Mouse (Mus musculus) limb, embryonic 10.5 days (tissue): Measurements from ENCODE around the gene Tigd4. TPM values are rescaled to one million over a fixed set of nuclear protein-coding genes. Genes with fewer than 3 reads are reported as not detected.

ENCODE experiments used
- DNase-seq: peaks from one replicate; pipeline ENCODE4 v3.0.0-alpha.2; 2017; ENCODE audit warnings: low spot score
- H3K27ac ChIP-seq: fragments of 300-500 bp; sonication (generic); 2 replicates; pipeline ENCODE4 v1.5.1; 2016; ENCODE audit warnings: mild to moderate bottlenecking
- H3K27me3 ChIP-seq: fragments of 300-500 bp; sonication (generic); 2 replicates; pipeline ENCODE4 v1.6.1; 2016; ENCODE audit warnings: low read depth, mild to moderate bottlenecking; ENCODE audit not compliant: poor library complexity, severe bottlenecking
- H3K36me3 ChIP-seq: fragments of 300-500 bp; sonication (generic); 2 replicates; pipeline ENCODE4 v1.6.1; 2016; ENCODE audit warnings: mild to moderate bottlenecking, moderate library complexity
- H3K4me1 ChIP-seq: fragments of 300-500 bp; sonication (generic); 2 replicates; pipeline ENCODE4 v1.6.1; 2016
- H3K4me3 ChIP-seq: fragments of 300-500 bp; sonication (generic); 2 replicates; pipeline ENCODE4 v1.5.1; 2016; ENCODE audit warnings: mild to moderate bottlenecking, moderate library complexity
- H3K9me3 ChIP-seq: fragments of 300-500 bp; sonication (generic); replicated peaks from 2 replicates; pipeline ENCODE4 v1.6.1; 2016; ENCODE audit warnings: mild to moderate bottlenecking
- WGBS: fragments of 180-500 bp; shearing (Covaris S2); methylation state at CpG from one replicate; pipeline ENCODE4 v1.1.7; 2016; 5-methylcytosine and 5-hydroxymethylcytosine counted together
- polyA plus RNA-seq: library from polyadenylated mRNA; unstranded; fragments of >200 nt; fragmentation: Nextera tagmentation; extraction: Ambion mirVana; gene quantifications from 2 replicates; pipeline ENCODE4 v1.2.1, GENCODE M21; 2016

Gene Tigd4
- polyA plus RNA-seq, 1 experiment from 2014 or later, result not detected

DNA sequence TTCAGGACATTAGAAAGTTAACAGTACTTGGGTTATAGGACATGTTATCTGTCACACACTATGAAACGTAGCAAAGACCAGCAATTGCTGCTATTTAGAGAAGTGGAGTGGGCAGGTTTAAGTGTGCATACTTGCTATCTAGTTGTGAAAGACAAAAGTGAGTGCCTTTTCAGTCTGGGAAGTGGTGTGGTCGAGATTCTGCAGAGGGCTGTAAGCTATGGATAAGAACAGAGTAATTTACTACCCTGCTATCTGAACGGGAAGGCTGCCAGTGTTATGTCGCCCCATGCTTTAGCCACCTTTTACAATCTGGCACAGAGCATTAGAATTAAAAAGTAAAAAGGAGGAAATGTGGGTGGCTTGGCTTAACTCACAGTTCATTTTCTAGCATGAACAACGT is 6.6 kb upstream of the Tigd4 start:
- 54% methylated on average over 5 of the region's 5 CpGs for WGBS
- peaks cover 16% of the 10 kb centered on the region for H3K4me1 ChIP-seq

DNA sequence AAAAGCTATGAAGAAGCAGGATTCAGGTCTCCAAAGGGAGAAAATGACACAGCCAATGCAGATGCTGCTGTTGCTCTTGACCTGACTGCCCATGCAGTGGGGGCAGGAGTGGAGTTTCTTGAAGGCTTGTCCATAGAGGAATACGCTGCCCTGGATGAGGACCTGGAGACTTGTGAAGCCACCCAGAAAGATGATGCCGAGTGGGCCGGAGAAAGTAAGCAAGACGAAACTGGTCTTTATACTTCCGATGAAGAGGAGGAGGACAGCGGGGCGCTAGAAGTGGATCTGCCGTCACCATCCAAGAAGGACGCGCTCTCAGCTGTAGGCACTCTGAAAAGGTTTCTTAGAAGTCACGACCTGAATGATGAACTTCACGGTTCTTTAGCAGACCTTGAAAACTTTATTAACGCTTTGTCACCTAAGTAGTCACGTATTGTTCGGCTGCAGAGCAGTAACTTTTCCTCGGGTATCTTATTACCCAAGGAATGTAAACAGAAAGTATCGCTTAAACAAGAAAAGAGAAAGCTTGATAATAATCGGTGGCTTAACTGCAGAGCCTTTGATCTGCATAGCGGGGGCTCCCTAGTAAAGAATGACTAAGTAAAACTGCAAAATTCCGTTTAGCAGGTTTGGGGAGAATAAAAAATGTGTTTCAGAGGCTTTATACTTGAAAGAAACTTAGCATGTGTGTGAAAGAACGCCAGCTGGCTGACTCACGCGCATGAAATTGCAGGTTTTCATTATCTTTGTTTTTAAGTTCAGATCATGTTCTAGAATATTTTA is 1.7 kb downstream of the Tigd4 start:
- Histone ChIP-seq H3K27me3 (peaks cover 19% of the 10 kb centered on the region), H3K4me1 (peaks cover 13% of the 10 kb centered on the region; the same call in 1 of the 2 replicates), H3K4me3 (peak overlapping the region; percentile 40), H3K36me3 (no peaks in the 10 kb centered on the region), H3K9me3 (no peaks in the 10 kb centered on the region), H3K27ac (no peak overlapping the region)
- WGBS, result 12% methylated on average over 23 of the region's 23 CpGs
- peak; percentile 33 for DNase-seq

More for the DNA sequence above, 6.6 kb upstream of the Tigd4 start:
- H3K4me3 ChIP-seq, result no peak overlapping the region
- no peak overlapping the region for H3K27ac ChIP-seq
- H3K36me3 ChIP-seq, result no peaks in the 10 kb centered on the region
- H3K27me3 ChIP-seq, result no peaks in the 10 kb centered on the region
- no peak for DNase-seq
- no peaks in the 10 kb centered on the region for H3K9me3 ChIP-seq

DNA sequence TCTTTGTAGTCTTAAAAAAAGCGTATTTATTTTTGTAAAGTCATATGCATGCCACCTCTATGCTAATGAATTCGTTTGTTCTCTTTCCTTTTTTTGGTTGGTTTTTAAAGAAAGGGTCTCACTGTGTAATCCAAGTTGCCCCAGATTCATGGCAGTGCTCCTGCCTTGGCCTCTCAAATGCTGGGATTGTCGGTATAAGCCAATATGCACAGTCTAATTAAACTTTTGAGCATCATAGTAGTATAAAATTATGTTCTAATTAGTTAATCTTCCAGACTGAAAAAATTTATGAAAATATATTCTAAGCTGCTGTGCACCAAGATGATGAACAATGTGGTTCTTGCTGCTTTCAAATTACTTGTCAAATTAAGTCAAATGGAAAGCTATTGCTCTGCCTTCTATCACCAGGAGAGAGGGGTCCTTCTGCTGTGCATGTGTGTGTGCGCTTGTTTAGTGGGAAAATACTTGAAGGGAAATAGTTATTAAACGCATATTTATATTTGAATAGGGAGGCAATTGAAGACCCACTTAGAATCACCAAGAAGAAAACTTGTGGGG is 2.4 kb downstream of the Tigd4 start:
- 49% methylated on average over 5 of the region's 5 CpGs for WGBS
- Histone ChIP-seq H3K9me3 (no peaks in the 10 kb centered on the region), H3K4me3 (peak overlapping the region; percentile 40), H3K27ac (no peak overlapping the region), H3K27me3 (peaks cover 19% of the 10 kb centered on the region), H3K4me1 (peaks cover 13% of the 10 kb centered on the region; the same call in 1 of the 2 replicates), H3K36me3 (no peaks in the 10 kb centered on the region)
- no peak for DNase-seq

DNA sequence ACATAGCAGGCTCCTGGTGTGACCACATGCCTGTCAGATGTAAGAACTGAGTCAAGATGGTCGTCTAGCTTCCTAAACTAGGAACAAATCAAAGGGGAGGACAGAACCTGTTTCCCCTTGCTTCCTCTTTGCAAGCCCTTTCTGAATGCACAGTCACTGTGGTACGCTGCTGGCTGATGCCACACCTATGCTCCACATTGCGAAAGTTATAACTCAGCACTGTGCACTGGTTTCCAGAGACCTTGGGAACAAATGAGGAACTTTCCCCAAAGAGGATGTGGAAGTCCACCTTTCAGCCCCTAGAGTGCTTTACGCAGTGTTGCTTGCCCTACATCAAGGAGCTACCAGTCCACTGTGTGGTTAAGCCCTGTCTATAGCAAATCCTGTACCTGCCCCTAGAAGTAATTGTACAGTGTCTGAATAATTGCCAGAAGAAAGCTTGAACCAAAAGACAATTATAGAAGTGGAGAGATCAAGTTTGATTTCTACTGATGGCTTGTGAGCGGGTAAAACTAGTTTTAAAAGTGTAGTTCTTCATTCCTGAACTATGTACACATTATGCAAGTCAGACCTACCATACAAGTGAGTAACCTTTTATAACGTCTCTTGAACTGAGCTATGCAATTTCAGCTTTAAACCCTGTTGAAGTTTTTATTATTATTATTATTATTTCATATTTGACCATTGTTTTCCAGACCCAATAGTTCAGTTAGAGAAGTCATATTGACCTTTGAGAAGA is 4.8 kb downstream of the Tigd4 start:
- Histone ChIP-seq H3K27ac (no peak overlapping the region), H3K27me3 (peaks cover 19% of the 10 kb centered on the region), H3K4me1 (peaks cover 13% of the 10 kb centered on the region; the same call in 1 of the 2 replicates), H3K9me3 (no peaks in the 10 kb centered on the region), H3K4me3 (no peak overlapping the region), H3K36me3 (no peaks in the 10 kb centered on the region)
- no peak for DNase-seq
- 85% methylated on average over 6 of the region's 6 CpGs for WGBS

DNA sequence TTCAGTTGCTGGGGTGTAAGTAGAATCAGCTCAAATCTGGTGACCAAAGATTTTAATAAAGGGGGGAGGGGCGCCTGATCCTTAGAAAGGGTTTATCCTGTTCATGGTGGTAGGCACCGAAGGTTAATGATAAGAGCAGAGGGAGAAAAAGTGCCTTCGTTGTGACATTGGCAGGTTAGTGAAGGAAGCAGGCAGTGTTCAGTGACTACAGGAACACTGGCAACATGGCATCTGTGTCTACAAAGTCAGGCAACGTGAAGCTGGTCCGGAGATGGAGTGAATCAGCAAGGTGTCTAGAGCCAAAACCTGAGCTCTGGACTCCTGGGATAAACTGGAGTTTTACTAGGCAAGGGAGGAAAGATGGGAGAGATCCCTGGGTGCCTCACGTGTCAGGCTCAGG is 5.4 kb downstream of the Tigd4 start:
- H3K36me3 ChIP-seq, result no peaks in the 10 kb centered on the region
- peaks cover 15% of the 10 kb centered on the region; the same call in 1 of the 2 replicates for H3K4me1 ChIP-seq
- H3K27me3 ChIP-seq, result peaks cover 19% of the 10 kb centered on the region
- H3K9me3 ChIP-seq, result no peaks in the 10 kb centered on the region
- no peak overlapping the region for H3K4me3 ChIP-seq
- H3K27ac ChIP-seq, result no peak overlapping the region
- WGBS, result 82% methylated on average over 6 of the region's 6 CpGs
- no peak for DNase-seq

DNA sequence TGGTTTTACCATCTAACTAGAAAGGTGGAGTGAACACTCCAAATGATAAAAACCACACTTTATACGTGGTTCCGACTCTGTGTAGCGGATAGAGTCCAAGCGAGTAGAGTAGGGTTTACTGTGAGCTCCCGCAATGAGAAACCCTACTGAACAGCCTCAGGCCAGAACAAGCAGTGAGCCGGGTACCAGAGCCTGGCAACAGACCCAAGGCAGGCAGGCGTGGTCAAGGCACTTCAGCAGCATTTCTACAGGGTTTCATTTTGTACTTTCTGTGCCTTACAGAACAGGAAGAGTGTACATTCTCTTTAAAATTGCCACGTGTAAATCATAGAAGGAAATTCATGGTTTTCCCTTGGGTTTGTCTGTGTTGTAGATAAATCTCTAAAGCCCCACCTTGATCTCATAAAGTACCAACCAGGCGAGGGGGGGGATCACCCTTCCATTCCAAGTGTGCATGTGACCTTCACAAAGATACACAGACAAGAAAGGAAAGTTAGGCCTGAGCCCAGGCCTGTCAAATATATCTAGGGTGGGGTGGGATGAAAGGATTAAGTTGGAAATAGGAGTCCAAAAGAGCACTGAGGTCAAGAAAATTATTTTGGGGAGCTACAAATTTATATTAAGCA is 8.6 kb downstream of the Tigd4 start:
- Histone ChIP-seq H3K27ac (no peak overlapping the region), H3K27me3 (0 out of 2 replicates have a peak, but pooled peaks cover 4% of the 10 kb centered on the region), H3K4me3 (no peak overlapping the region), H3K9me3 (no peaks in the 10 kb centered on the region), H3K4me1 (peaks cover 3% of the 10 kb centered on the region; the same call in 1 of the 2 replicates), H3K36me3 (no peaks in the 10 kb centered on the region)
- WGBS, result 85% methylated on average over 9 of the region's 9 CpGs
- no peak for DNase-seq

DNA sequence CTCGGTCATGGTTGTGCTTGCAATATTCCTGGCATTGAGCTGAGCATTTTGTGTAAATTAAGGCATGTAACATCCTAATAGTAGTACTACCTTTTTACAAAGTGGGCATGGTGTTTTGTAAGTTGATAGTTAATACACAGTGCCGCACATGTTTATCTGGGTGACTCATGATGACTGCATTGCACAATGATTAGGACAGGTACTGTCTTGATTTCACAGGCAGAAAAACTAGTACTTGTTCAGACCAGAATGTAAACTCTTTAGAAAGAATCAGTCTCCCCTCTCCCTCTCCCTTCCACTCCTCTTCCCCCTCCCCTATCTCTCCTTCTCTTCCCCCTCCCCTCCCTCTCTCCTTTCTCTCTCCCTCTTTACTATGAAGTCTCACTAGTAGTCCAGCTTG is 9.4 kb downstream of the Tigd4 start:
- Histone ChIP-seq H3K4me3 (no peak overlapping the region), H3K9me3 (no peaks in the 10 kb centered on the region), H3K4me1 (peaks cover 3% of the 10 kb centered on the region; the same call in 1 of the 2 replicates), H3K27ac (no peak overlapping the region), H3K27me3 (no peaks in the 10 kb centered on the region), H3K36me3 (no peaks in the 10 kb centered on the region)
- DNase-seq, result no peak
- WGBS, result 94% methylated on average over 2 of the region's 2 CpGs

- WGBS, result 73% methylated on average over 9 of the region's 9 CpGs
- H3K9me3 ChIP-seq, result no peaks in the 10 kb centered on the region
- DNase-seq, result no peak
- H3K4me1 ChIP-seq, result peaks cover 3% of the 10 kb centered on the region; the same call in 1 of the 2 replicates
- no peaks in the 10 kb centered on the region for H3K36me3 ChIP-seq
- no peaks in the 10 kb centered on the region for H3K27me3 ChIP-seq
- no peak overlapping the region for H3K27ac ChIP-seq
- H3K4me3 ChIP-seq, result no peak overlapping the region
Measured at GRCm38 (mm10) chr3:84603212-84603611, 9.8 kb downstream of the Tigd4 start.

DNA sequence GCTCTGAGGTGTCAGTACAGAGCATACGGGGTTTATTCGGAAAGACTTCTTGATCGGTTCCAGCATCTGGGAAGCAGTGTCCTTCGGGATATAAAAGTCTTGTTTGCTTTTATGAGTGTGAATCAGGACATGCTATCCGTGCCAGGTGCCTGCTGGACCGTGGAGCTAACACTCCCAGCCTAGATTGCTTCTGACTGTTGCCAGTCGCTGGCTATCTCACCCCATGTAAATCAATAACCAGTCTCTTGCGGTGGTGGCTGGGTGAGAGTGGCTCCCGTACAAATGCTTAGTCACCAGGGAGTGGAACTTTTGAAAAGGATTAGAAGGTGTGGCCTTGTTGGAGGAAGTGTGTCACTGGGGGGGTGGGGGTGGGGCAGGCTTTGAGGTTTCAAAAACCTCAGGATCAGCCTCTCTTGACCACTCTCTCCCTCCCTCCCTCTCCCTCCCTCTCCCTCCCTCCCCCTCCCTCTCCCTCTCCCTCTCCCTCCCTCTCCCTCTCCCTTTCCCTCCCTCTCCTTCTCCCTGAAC is 16.9 kb downstream of the Tigd4 start:
- 84% methylated on average over 9 of the region's 9 CpGs for WGBS
- H3K27ac ChIP-seq, result no peak overlapping the region
- no peak for DNase-seq
- H3K36me3 ChIP-seq, result no peaks in the 10 kb centered on the region
- H3K4me1 ChIP-seq, result no peaks in the 10 kb centered on the region
- no peaks in the 10 kb centered on the region for H3K9me3 ChIP-seq
- H3K27me3 ChIP-seq, result no peaks in the 10 kb centered on the region
- no peak overlapping the region for H3K4me3 ChIP-seq

DNA sequence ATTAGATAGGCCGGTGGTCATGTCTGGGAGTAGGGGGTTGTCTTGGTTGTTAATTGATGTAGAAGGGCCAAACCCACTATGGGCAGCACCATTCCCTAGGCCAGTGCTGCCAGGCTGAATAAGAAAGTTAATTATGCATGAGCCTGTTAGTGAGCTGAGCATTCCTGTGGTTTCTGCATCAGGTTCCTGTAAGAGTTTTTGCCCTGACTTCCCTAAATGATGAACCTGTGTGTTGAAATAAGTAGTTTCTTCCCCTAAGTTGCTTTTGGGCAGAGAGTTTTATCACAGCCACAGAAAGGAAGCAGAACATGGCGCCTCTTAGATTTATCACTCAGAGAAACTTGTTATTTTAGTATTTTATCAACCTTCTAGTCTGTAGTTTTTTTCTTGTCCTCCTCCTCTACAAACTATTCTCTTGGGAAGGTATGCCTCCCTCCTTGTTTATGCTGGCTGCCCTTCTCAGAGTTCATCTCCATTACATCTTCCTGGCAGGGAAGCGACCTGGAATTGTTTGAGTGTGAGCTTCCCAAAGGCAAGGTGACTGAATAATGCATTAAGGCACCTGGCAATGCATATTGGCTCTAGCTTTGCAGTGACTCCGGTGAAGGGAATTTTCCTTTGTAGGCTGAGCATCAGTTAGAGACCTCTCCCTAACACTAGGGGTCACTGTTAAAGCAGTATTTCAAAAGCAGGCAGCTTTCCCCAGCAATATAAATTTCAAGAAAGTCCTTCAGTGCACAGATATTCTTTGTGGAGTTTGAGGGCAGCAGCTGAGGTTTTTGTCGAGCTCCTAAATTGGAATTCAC is 21.9 kb downstream of the Tigd4 start:
- no peak for DNase-seq
- no peaks in the 10 kb centered on the region for H3K4me1 ChIP-seq
- WGBS, result 24% methylated on average over 5 of the region's 5 CpGs

GRCm38 (mm10) chr3:84615856-84616225 is 22.5 kb downstream of the Tigd4 start:
- 41% methylated on average over 7 of the region's 7 CpGs for WGBS
- no peak for DNase-seq

More for the DNA sequence above, 21.9 kb downstream of the Tigd4 start:
- Histone ChIP-seq H3K36me3 (no peaks in the 10 kb centered on the region), H3K27ac (no peak overlapping the region), H3K27me3 (no peaks in the 10 kb centered on the region), H3K4me3 (no peak overlapping the region), H3K9me3 (no peaks in the 10 kb centered on the region)

GRCm38 (mm10) chr3:84618627-84619026 is 25.3 kb downstream of the Tigd4 start:
- no peak overlapping the region for H3K4me3 ChIP-seq
- no peaks in the 10 kb centered on the region for H3K36me3 ChIP-seq
- no peaks in the 10 kb centered on the region for H3K27me3 ChIP-seq
- no peaks in the 10 kb centered on the region for H3K9me3 ChIP-seq
- no peak overlapping the region for H3K27ac ChIP-seq
- H3K4me1 ChIP-seq, result no peaks in the 10 kb centered on the region
- WGBS, result 86% methylated on average over 2 of the region's 2 CpGs
- no peak for DNase-seq

More at GRCm38 (mm10) chr3:84615856-84616225, 22.5 kb downstream of the Tigd4 start:
- H3K27ac ChIP-seq, result no peak overlapping the region
- no peaks in the 10 kb centered on the region for H3K9me3 ChIP-seq
- H3K36me3 ChIP-seq, result no peaks in the 10 kb centered on the region
- no peak overlapping the region for H3K4me3 ChIP-seq
- H3K4me1 ChIP-seq, result no peaks in the 10 kb centered on the region
- no peaks in the 10 kb centered on the region for H3K27me3 ChIP-seq
